Comparison of ENCODE assay signal across 8 mouse cellular contexts in genomic region chr2:79601691-79602116, GRCm38 (mm10). TPM values are rescaled to one million over a fixed set of nuclear protein-coding genes. Genes with fewer than 3 reads are reported as not detected.
DNase-seq lines count a peak whose midpoint lies in the region; ATAC-seq and TF ChIP-seq lines count a peak whose summit lies in the region.

No protein-coding gene starts in this region.

- H3K9me3 ChIP-seq in heart, embryonic 10.5 days = no peaks in the 10 kb centered on the region
- no peaks in the 10 kb centered on the region for H3K9me3 ChIP-seq in heart, embryonic 13.5 days

- in situ Hi-C loops in Patski (cut with MboI; ENCODE audit: low pct_unique_long_range_greater_than_20kb) = no loop called here

- H3K36me3 ChIP-seq in heart, embryonic 10.5 days = no peaks in the 10 kb centered on the region
- H3K36me3 ChIP-seq in heart, embryonic 13.5 days = no peaks in the 10 kb centered on the region

- no peak overlapping the region for H3K4me2 ChIP-seq in heart, embryonic 13.5 days

- peak; percentile 18 for ATAC-seq in Patski
- no peak; the same call in 1 of the 2 replicates for ATAC-seq in heart, embryonic 13.5 days (ENCODE audit: extremely low read depth, insufficient number of reproducible peaks, low FRiP score, low TSS enrichment)
- no peak for ATAC-seq in activated CD4-positive, CD25-positive, alpha-beta regulatory T cell, adult 4 months

- no peak overlapping the region for H3K4me3 ChIP-seq in heart, embryonic 10.5 days
- H3K4me3 ChIP-seq in heart, embryonic 13.5 days = no peak overlapping the region

- peaks cover 6% of the 10 kb centered on the region; the same call in 1 of the 2 replicates for H3K4me1 ChIP-seq in heart, embryonic 10.5 days
- peaks cover 33% of the 10 kb centered on the region for H3K4me1 ChIP-seq in heart, embryonic 13.5 days

- DNase-seq in heart, adult 11 months = peak; percentile 94
- no peak for DNase-seq in heart, embryonic 10.5 days (ENCODE audit: low spot score)
- DNase-seq in Patski (ENCODE audit: low read depth, low spot score) = peak; percentile 39
- DNase-seq in kidney, postnatal 25 days = peak; percentile 30 to 47
- DNase-seq in adrenal gland, postnatal 4 days (ENCODE audit: low spot score in 2 of 2) = no peak
- no peak for DNase-seq in gastrocnemius, adult 8-10 months (ENCODE audit: low spot score in 2 of 2)

- H3K27ac ChIP-seq in heart, embryonic 10.5 days = no peak overlapping the region
- H3K27ac ChIP-seq in heart, embryonic 13.5 days (replicated peaks) = peak overlapping the region; percentile 76

- CTCF ChIA-PET in Patski (lab: Charles Lee) = interaction anchor here (1.0 to 1.6 kb wide), 3 partner anchors 16 to 44 kb away, joined by 3 to 4 read pairs (median 3); no protein-coding TSS in a partner anchor

- no peak overlapping the region for H3K9ac ChIP-seq in heart, embryonic 13.5 days

- 34% methylated on average over 4 of the region's 4 CpGs for WGBS in heart, embryonic 10.5 days
- 26% methylated on average over 4 of the region's 4 CpGs for WGBS in heart, embryonic 13.5 days

- POLR2A ChIA-PET in Patski (lab: Charles Lee) = interaction anchor here (1.3 kb wide), 1 partner anchor 10 kb away, joined by 3 read pairs; no protein-coding TSS in a partner anchor

- no peak for TF ChIP-seq CTCF in Patski (IDR thresholded peaks at IDR 0.05)

- H3K27me3 ChIP-seq in heart, embryonic 10.5 days (ENCODE audit: insufficient read depth, poor library complexity, severe bottlenecking) = no peaks in the 10 kb centered on the region
- H3K27me3 ChIP-seq in Patski = no peaks in the 10 kb centered on the region
- no peaks in the 10 kb centered on the region for H3K27me3 ChIP-seq in heart, embryonic 13.5 days (replicated peaks)

RNA-seq across cellular contexts. Expression of gene Itprid2, which starts 33.4 kb away (rescaled TPM):
- polyA plus RNA-seq in heart, embryonic 10.5 days (2016; fragmentation: Nextera tagmentation; extraction: Ambion mirVana) = 6.5 and 7.4 TPM in 2 replicates
- 25.9 TPM for polyA plus RNA-seq in Patski (2021)
- polyA plus RNA-seq in heart, embryonic 13.5 days (2015; fragmentation: Nextera tagmentation; extraction: Ambion mirVana) = 6.4 and 6.9 TPM in 2 replicates
- polyA plus RNA-seq in activated CD4-positive, CD25-positive, alpha-beta regulatory T cell, adult 4 months (2017; shearing (Covaris generic)) = 1 to 10 TPM; 3.6 to 3.9 TPM
- total RNA-seq in adrenal gland, postnatal 4 days (2021) = 10 to 100 TPM; 40.8 to 57.8 TPM
- total RNA-seq in gastrocnemius, adult 8-10 months (2022) = 10 to 100 TPM; 15.2 to 19.2 (median 17.2) TPM

Comparison
In these comparisons a context has a peak if more than half of its experiments do, and no peak if none do; other contexts are left out.
1. DNase-seq: peak in heart, adult 11 months (single experiment), Patski (single experiment) and kidney, postnatal 25 days (2 of 2); none in heart, embryonic 10.5 days (single experiment), adrenal gland, postnatal 4 days (0 of 2) and gastrocnemius, adult 8-10 months (0 of 2).